In the genomic region with DNA sequence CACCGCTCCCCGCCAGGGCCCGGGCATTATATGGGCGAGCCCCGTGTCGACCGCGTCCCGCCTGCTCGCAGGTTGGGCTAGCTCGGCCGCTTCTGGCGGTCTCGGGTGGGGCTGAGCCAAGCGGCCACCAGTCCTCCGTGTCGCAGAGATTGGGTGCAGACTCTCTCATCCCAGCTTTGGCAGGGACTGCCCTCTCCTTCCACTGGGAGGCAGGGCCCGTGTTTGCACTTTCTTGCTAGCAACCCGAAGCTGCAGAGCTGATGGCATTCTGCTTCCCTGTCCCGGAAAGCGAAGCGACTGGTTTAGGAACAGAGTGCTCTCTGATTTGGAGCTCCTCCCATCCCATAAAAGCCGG, we compare ENCODE assay signal across 8 mouse cellular contexts. TPM values are rescaled to one million over a fixed set of nuclear protein-coding genes. Genes with fewer than 3 reads are reported as not detected.
DNase-seq lines count a peak whose midpoint lies in the region; TF ChIP-seq lines count a peak whose summit lies in the region.

No protein-coding gene starts in this region.

- peak overlapping the region; percentile 75 for H3K4me3 ChIP-seq in lung, adult 2 months (replicated peaks; ENCODE audit: extremely low read depth, low read depth, low read length)
- peak overlapping the region; percentile 96 for H3K4me3 ChIP-seq in hindbrain, embryonic 10.5 days
- H3K4me3 ChIP-seq in megakaryocyte, embryonic 14.5 days (replicated peaks) = peak overlapping the region; percentile 99

- TF ChIP-seq POLR2A in lung, adult 2 months (IDR thresholded peaks at IDR 0.05; ENCODE audit: borderline replicate concordance, extremely low read depth, low read depth, low read length) = 0 out of 2 replicates have a peak, but pooled peaks have one; percentile 19
- TF ChIP-seq POLR2A in brain, embryonic 14.5 days (IDR thresholded peaks at IDR 0.05; ENCODE audit: borderline replicate concordance, extremely low read depth, insufficient read depth, insufficient read length, poor library complexity, severe bottlenecking) = no peak

- peaks cover 46% of the 10 kb centered on the region for H3K36me3 ChIP-seq in hindbrain, embryonic 10.5 days
- peaks cover 47% of the 10 kb centered on the region for H3K36me3 ChIP-seq in megakaryocyte, embryonic 14.5 days (replicated peaks; ENCODE audit: low read length)

- 0% methylated on average over 23 of the region's 23 CpGs for WGBS in lung, adult 2 months
- WGBS in hindbrain, embryonic 10.5 days = 0% methylated on average over 23 of the region's 23 CpGs

- no peaks in the 10 kb centered on the region for H3K27me3 ChIP-seq in hindbrain, embryonic 10.5 days (ENCODE audit: insufficient read depth, poor library complexity, severe bottlenecking)
- no peaks in the 10 kb centered on the region for H3K27me3 ChIP-seq in megakaryocyte, embryonic 14.5 days (replicated peaks)

- TF ChIP-seq CTCF in lung, adult 2 months (IDR thresholded peaks at IDR 0.05; ENCODE audit: insufficient read depth, low read length) = no peak
- peak; percentile 20; the same call in 1 of the 2 replicates for TF ChIP-seq CTCF in brain, embryonic 14.5 days (IDR thresholded peaks at IDR 0.05; ENCODE audit: borderline replicate concordance, extremely low read depth, insufficient read depth, insufficient read length)

- H3K9me3 ChIP-seq in hindbrain, embryonic 10.5 days = no peaks in the 10 kb centered on the region
- no peaks in the 10 kb centered on the region for H3K9me3 ChIP-seq in megakaryocyte, embryonic 14.5 days

- DNase-seq in lung, adult 2 months = no peak
- no peak for DNase-seq in lung, postnatal 36 days
- no peak for DNase-seq in brain, embryonic 14.5 days (ENCODE audit: low read depth)
- no peak for DNase-seq in hindbrain, embryonic 10.5 days (ENCODE audit: low spot score)
- no peak for DNase-seq in spleen, postnatal 4 days (ENCODE audit: low spot score in 2 of 2)
- DNase-seq in urinary bladder, postnatal 10 days (ENCODE audit: low spot score) = no peak
- no peak for DNase-seq in layer of hippocampus, adult 9-11 months

- peak overlapping the region; percentile 99 for H3K27ac ChIP-seq in hindbrain, embryonic 10.5 days

- H3K4me1 ChIP-seq in lung, adult 2 months (ENCODE audit: control insufficient read depth, insufficient read depth, low read length) = peaks cover 5% of the 10 kb centered on the region
- H3K4me1 ChIP-seq in hindbrain, embryonic 10.5 days (replicated peaks) = peaks cover 28% of the 10 kb centered on the region
- H3K4me1 ChIP-seq in megakaryocyte, embryonic 14.5 days = peaks cover 37% of the 10 kb centered on the region

RNA-seq across cellular contexts. Expression of a gene that starts 0.5 kb away (rescaled TPM):
- 6.7 and 10.9 TPM in 2 replicates for polyA plus RNA-seq in lung, adult 2 months (2012; rRNA removed)
- 35.9 and 44.6 TPM in 2 replicates for polyA plus RNA-seq in brain, embryonic 14.5 days (2012; rRNA removed)
- 21.5 and 22.1 TPM in 2 replicates for polyA plus RNA-seq in hindbrain, embryonic 10.5 days (2016; fragmentation: Nextera tagmentation; extraction: Ambion mirVana)
- 2.0 and 2.7 TPM in 2 replicates for polyA plus RNA-seq in megakaryocyte, embryonic 14.5 days (2012; ENCODE audit: insufficient read depth, low replicate concordance)

RNA-seq across cellular contexts. Expression of a gene that starts 1.2 kb away (rescaled TPM):
- polyA plus RNA-seq in lung, adult 2 months (2012; rRNA removed) = 7.4 and 10.5 TPM in 2 replicates
- 34.7 and 40.4 TPM in 2 replicates for polyA plus RNA-seq in brain, embryonic 14.5 days (2012; rRNA removed)
- polyA plus RNA-seq in hindbrain, embryonic 10.5 days (2016; fragmentation: Nextera tagmentation; extraction: Ambion mirVana) = 45.7 and 61.1 TPM in 2 replicates
- 1.8 and 3.6 TPM in 2 replicates for polyA plus RNA-seq in megakaryocyte, embryonic 14.5 days (2012; ENCODE audit: insufficient read depth, low replicate concordance)
